Mouse (Mus musculus) embryonic fibroblast, embryonic 13.5 days (primary cell): ENCODE results near the gene Gm525.

ENCODE experiments used
- CTCF ChIP-seq: IDR thresholded peaks from 2 replicates; pipeline ENCODE4 v1.5.1; 2011; ENCODE audit warnings: mild to moderate bottlenecking, control low read depth, low read length, moderate library complexity, borderline replicate concordance; ENCODE audit not compliant: insufficient read depth
- POLR2A ChIP-seq: IDR thresholded peaks from 2 replicates; pipeline ENCODE4 v1.6.1; 2011; ENCODE audit warnings: low read depth, mild to moderate bottlenecking, control low read depth, low read length, moderate library complexity

DNA sequence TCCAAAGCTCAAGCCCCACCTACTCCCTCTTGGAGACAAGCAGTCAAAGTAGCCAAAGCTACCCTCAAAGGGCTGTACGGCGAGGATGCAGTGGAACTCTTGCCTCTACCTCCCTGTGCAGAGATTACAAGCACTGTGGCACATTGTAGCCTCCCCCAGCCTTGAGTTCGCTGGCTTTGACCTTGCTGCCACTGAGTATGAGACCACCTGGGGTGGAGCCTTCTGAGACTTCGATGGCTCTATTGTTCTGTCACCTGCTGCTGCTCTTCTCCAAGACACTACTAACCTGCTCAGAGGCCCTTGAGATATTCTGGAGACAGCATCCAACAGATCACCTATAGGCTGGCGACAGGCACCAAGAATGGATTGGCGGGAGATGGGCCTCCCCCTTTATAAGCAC is 43.1 kb upstream of the Gm525 start:
- TF ChIP-seq POLR2A (no peak), CTCF (no peak)
